Mouse (Mus musculus) intestine, embryonic 14.5 days (tissue): ENCODE measurements at regions not wholly inside any gene's neighbourhood (a gene's known extent, or its start where the extent isn't known, plus 50 kb on each side); places are given as distances from the start of the nearest gene placed in this dataset.

ENCODE experiments used
- ATAC-seq: fragments of 200-750 bp; cut with Nextera tagmentation; replicated peaks from 2 replicates; pipeline ENCODE4 v1.8.0; 2017; ENCODE audit warnings: low read depth, moderate number of reproducible peaks, moderate TSS enrichment, moderate library complexity; ENCODE audit not compliant: low FRiP score, low TSS enrichment
- DNase-seq: peaks from one replicate; pipeline ENCODE4 v3.0.0-alpha.2; 2018; ENCODE audit warnings: low spot score
- H3K27ac ChIP-seq: fragments of 300-500 bp; sonication (generic); 2 replicates; pipeline ENCODE4 v1.5.1; 2014; ENCODE audit warnings: low read depth, mild to moderate bottlenecking, control low read depth
- H3K27me3 ChIP-seq: fragments of 300-500 bp; sonication (generic); replicated peaks from 2 replicates; pipeline ENCODE4 v1.6.1; 2014; ENCODE audit warnings: low read length, control low read depth; ENCODE audit not compliant: control insufficient read depth, insufficient read depth
- H3K36me3 ChIP-seq: fragments of 300-500 bp; sonication (generic); 2 replicates; pipeline ENCODE4 v1.6.1; 2014; ENCODE audit warnings: low read length, control low read depth; ENCODE audit not compliant: control insufficient read depth, insufficient read depth
- H3K4me1 ChIP-seq: fragments of 300-500 bp; sonication (generic); replicated peaks from 2 replicates; pipeline ENCODE4 v1.6.1; 2014; ENCODE audit warnings: low read length, control low read depth, mixed read lengths; ENCODE audit not compliant: control insufficient read depth, insufficient read depth
- H3K4me2 ChIP-seq: fragments of 300-500 bp; sonication (generic); 2 replicates; pipeline ENCODE4 v1.6.1; 2014; ENCODE audit warnings: low read length
- H3K4me3 ChIP-seq: fragments of 300-500 bp; sonication (generic); 2 replicates; pipeline ENCODE4 v1.5.1; 2014; ENCODE audit warnings: low read depth, low read length, control low read depth, mixed read lengths
- H3K9ac ChIP-seq: fragments of 300-500 bp; sonication (generic); 2 replicates; pipeline ENCODE4 v1.6.1; 2014; ENCODE audit warnings: mild to moderate bottlenecking, low read length
- H3K9me3 ChIP-seq: fragments of 300-500 bp; sonication (generic); 2 replicates; pipeline ENCODE4 v1.6.1; 2016; ENCODE audit warnings: low read length, control low read depth; ENCODE audit not compliant: control insufficient read depth
- WGBS: fragments of 180-500 bp; shearing (Covaris S2); extraction: QIAGEN DNeasy Blood & Tissue Kit; methylation state at CpG from one replicate; pipeline ENCODE4 v1.1.7; 2014; 5-methylcytosine and 5-hydroxymethylcytosine counted together

DNA sequence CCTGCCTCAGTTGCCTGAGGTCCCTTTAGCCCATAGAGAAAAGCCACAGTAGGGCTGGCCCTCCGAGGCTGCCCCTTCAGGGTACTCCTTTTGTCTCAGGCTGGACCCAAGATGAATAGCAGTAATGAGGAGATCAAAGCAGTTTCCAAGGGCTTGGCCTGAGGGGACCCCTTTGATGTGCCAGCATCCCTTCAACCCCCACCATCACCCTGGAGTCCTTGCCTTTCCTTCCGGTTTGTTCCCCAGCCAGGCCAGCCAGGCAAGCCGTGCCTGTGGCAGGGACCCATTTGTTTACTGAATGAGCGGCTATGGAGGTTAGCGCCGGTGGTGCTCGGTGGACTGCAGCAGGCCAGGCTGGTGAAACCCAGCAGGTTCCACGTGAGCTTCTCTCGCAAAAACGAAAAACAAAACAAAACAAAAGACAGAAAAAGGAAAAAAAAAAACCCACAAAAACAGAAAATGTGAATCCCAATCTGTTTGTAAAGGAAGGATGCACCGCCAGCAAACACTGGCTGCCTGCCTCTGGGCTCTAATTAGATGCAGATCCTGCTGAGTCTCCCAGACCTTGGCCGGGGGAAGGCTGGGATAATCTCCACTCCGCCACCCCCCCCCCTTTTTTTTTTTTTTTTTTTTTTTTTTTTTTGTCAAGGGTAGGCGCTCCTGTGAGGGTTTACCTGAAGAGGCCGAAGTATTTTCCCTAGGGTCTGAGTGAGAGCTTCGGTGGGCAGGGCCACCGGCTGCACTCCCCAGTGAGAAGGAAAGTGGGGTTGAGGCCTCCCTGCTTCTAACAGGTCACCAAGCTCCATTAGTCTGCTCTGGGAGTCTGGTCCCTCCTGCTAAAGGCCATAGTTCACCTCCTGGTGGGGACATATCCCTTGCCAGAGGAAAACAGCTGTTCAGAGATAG lies 127.8 kb upstream of the Bcor start:
- WGBS = 25% methylated on average over 17 of the region's 17 CpGs
- Histone ChIP-seq H3K4me2 (no peak overlapping the region), H3K9me3 (no peaks in the 10 kb centered on the region), H3K36me3 (no peaks in the 10 kb centered on the region), H3K27me3 (peaks cover 6% of the 10 kb centered on the region; the same call in 1 of the 2 replicates), H3K27ac (no peak overlapping the region), H3K4me3 (no peak overlapping the region), H3K4me1 (no peaks in the 10 kb centered on the region), H3K9ac (no peak overlapping the region)
- ATAC-seq = no peak
- DNase-seq = no peak

DNA sequence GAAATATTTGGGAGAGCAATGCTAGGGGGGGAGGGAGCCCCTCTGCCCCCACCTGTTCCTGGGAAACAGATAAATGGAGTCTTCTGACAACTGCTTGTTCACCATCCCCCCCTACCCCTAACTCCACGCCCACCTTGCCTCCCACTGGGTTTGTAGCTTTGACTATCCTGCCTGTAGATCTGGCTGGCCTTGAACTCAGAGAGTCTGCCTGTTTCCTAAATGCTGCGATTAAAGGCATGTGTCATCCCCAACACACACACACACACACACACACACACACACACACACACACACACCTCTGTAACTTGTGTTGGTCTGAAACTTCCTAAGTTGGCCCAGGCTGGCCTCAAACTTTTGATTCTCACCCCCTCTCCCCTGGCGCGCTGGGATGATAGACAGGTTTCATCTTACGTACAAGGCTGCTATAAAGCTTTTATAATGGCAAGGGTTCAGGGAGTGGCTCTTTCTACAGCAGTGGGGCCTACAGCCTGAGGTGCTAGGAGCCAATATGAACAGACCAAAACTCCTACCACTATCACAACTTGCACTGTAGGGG lies 128.5 kb upstream of the Bcor start:
- no peak overlapping the region for H3K27ac ChIP-seq
- WGBS = 57% methylated on average over 5 of the region's 5 CpGs
- H3K27me3 ChIP-seq = peaks cover 6% of the 10 kb centered on the region; the same call in 1 of the 2 replicates
- no peaks in the 10 kb centered on the region for H3K4me1 ChIP-seq
- ATAC-seq (no peak), DNase-seq (no peak)
- no peaks in the 10 kb centered on the region for H3K9me3 ChIP-seq
- no peak overlapping the region for H3K4me3 ChIP-seq
- H3K36me3 ChIP-seq = no peaks in the 10 kb centered on the region
- H3K9ac ChIP-seq = no peak overlapping the region
- H3K4me2 ChIP-seq = no peak overlapping the region

DNA sequence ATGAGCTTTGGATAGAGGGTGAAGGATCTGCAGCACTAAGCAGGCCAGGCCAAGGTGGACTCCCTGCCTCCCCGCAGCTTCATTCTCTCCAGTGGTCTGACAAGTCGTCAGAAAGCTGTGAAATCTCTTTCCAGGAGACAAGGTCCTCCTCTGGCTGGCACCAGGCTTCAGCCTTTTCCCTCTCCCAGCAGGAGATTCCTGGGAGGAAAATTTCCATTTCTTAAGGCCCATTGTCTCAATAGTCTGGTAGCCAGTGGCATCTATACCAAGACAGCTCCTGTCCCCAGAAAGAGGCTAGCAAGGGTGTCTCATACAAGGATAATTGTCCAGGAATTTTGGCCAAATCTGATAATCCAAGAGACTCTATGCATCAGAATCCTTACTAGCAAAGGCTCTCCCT lies 133.0 kb upstream of the Bcor start:
- Histone ChIP-seq H3K27ac (no peak overlapping the region), H3K27me3 (no peaks in the 10 kb centered on the region), H3K9ac (no peak overlapping the region), H3K4me2 (no peak overlapping the region), H3K9me3 (no peaks in the 10 kb centered on the region), H3K4me1 (no peaks in the 10 kb centered on the region), H3K36me3 (no peaks in the 10 kb centered on the region), H3K4me3 (no peak overlapping the region)
- 34% methylated on average over 2 of the region's 2 CpGs for WGBS
- ATAC-seq (no peak), DNase-seq (no peak)

DNA sequence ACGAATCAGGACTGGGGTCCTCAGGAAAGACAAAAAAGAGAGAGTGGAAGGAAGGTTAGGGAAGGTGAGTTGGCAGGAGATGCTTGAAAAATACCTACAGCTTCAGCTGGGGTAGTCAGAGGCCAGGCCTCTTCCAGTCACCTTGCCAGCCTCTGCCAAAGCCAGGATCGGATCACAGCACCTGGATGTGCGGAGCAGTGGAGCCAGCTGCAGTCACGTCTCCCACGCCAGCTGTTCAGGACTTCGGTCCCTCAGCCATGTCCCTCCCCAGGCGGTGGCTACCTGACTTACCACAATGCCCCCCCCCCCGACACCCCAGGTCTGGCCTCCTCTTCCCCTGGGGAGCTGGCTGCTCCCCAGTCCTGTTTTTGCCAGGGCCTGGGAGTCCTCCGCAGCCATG lies 134.3 kb upstream of the Bcor start:
- DNase-seq = no peak
- Histone ChIP-seq H3K4me1 (no peaks in the 10 kb centered on the region), H3K27ac (no peak overlapping the region), H3K27me3 (no peaks in the 10 kb centered on the region), H3K4me3 (no peak overlapping the region), H3K4me2 (no peak overlapping the region), H3K9ac (no peak overlapping the region), H3K9me3 (no peaks in the 10 kb centered on the region), H3K36me3 (no peaks in the 10 kb centered on the region)
- no peak for ATAC-seq
- WGBS = 73% methylated on average over 9 of the region's 9 CpGs

DNA sequence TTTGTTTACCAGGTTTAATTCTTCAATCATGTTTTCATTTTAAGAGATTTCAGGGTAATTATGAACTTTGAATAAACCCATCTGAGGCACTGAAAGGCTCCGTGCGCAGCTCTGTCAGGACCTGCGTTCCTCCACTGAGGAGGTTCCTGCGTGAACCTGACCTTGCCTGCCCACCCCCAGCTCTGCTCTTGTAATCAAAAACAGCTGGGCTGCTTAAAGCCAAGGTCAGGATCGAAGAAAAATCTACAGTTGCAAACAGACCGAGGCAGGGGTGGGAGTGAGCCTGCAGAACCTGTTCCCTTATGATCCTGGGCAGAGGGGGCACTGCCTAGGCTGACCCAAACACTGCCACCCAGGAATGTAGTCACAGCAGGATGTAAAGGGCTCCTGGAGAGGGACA lies 134.8 kb upstream of the Bcor start:
- no peaks in the 10 kb centered on the region for H3K4me1 ChIP-seq
- 0 out of 2 replicates have a peak, but pooled peaks cover 2% of the 10 kb centered on the region for H3K27me3 ChIP-seq
- ATAC-seq = no peak
- 32% methylated on average over 6 of the region's 6 CpGs for WGBS
- H3K9me3 ChIP-seq = no peaks in the 10 kb centered on the region
- H3K9ac ChIP-seq = no peak overlapping the region
- no peak overlapping the region for H3K27ac ChIP-seq
- no peak overlapping the region for H3K4me2 ChIP-seq
- no peaks in the 10 kb centered on the region for H3K36me3 ChIP-seq
- no peak overlapping the region for H3K4me3 ChIP-seq
- DNase-seq = no peak

DNA sequence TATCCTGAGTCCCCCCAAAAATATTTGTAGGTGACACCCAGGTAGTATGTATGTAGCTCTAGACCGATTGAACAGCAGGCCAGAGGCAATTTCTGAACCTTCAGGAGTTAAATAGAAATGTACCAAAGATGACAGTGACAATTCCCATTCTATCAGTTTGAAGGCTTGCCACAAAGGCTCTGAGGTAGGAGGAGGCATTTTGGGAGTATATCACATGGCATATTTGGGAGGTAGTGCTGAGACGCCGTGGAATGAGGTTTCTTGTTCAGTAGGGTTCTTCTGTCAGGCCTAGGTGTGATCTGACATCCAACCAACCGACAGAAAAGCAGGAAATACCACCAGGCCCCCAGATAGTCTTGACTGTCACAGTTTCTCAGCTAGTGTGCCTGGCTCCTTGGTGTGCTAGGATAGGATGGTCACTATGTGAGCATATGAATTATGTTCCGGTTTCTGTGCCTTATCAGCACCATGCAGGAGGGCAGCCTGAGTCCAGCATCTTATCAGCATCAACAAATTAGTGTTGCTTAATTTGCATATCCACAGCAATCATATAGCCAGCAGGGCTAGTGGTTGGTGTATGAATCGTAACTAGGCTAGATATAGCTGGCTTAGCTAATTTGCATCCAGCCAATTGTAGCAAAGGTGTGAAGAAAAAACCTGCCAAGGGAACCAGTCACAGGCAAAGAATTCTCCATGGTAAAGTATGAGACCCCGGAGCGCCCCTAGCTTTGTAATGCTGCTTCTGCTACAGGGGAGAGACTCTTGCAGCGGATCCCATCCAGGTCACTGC lies 136.3 kb upstream of the Bcor start:
- Histone ChIP-seq H3K9me3 (no peaks in the 10 kb centered on the region), H3K27ac (no peak overlapping the region), H3K4me1 (no peaks in the 10 kb centered on the region), H3K27me3 (0 out of 2 replicates have a peak, but pooled peaks cover 2% of the 10 kb centered on the region), H3K4me3 (no peak overlapping the region), H3K4me2 (no peak overlapping the region), H3K9ac (no peak overlapping the region), H3K36me3 (no peaks in the 10 kb centered on the region)
- ATAC-seq (no peak), DNase-seq (no peak)
- 74% methylated on average over 9 of the region's 9 CpGs for WGBS

DNA sequence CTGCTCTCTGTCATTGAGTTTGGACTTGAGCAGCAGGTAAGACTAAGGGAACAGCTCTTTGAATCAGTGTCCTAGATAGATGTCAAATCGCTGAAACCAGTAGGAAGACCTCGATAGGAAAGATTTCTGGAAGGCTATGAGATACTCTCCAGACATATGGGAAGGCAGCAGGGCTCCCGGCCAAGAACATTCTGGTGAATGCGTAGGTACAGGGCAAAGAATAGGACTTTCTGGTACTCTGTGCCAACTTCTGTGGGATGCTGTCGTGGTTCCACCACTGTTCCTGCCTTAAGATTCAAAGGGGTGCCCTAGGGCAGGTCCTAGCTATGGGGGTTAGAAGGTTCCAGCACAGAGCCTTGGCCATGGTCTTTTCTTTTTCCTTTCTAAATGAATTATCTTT lies 138.5 kb upstream of the Bcor start:
- H3K27ac ChIP-seq = no peak overlapping the region
- DNase-seq (no peak), ATAC-seq (no peak)
- whole genome bisulfite sequencing = 80% methylated on average over 5 of the region's 5 CpGs
- 0 out of 2 replicates have a peak, but pooled peaks cover 2% of the 10 kb centered on the region for H3K27me3 ChIP-seq
- H3K4me3 ChIP-seq = no peak overlapping the region
- no peak overlapping the region for H3K9ac ChIP-seq
- no peaks in the 10 kb centered on the region for H3K4me1 ChIP-seq
- no peaks in the 10 kb centered on the region for H3K9me3 ChIP-seq
- H3K4me2 ChIP-seq = no peak overlapping the region
- H3K36me3 ChIP-seq = no peaks in the 10 kb centered on the region

DNA sequence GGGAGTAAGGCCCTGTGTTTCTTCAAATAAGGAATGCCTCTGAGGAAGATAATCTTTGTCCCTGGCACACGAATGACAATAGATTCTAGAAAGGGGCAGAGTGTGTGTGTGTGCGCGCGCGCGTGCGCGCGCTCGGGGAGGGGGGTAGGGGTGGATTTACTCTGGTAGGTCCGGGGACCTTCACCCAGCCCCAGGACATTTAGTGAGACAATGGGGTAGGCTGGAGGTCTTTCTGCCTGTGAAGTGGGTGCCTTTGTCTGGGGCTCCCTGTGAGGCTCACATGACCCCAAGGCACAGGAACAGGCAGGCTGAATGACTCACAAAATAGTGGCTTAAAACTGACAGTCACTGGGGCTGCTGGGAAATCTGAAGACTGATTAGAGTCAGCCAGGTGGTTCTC lies 139.1 kb upstream of the Bcor start:
- 81% methylated on average over 11 of the region's 11 CpGs for WGBS
- no peak overlapping the region for H3K4me3 ChIP-seq
- no peak overlapping the region for H3K9ac ChIP-seq
- H3K27ac ChIP-seq = no peak overlapping the region
- ATAC-seq (no peak), DNase-seq (no peak)
- H3K36me3 ChIP-seq = no peaks in the 10 kb centered on the region
- 0 out of 2 replicates have a peak, but pooled peaks cover 2% of the 10 kb centered on the region for H3K27me3 ChIP-seq
- no peaks in the 10 kb centered on the region for H3K9me3 ChIP-seq
- H3K4me2 ChIP-seq = no peak overlapping the region
- H3K4me1 ChIP-seq = no peaks in the 10 kb centered on the region
